Mouse (Mus musculus) stomach, postnatal 0 days (tissue): Measurements from ENCODE around the gene Asgr1. TPM values are rescaled to one million over a fixed set of nuclear protein-coding genes. Genes with fewer than 3 reads are reported as not detected.
A peak's percentile ranks its signal among the peaks of the same experiment; 100 is the strongest.
"Not testable (repeated sequence)": the region's sequence is repeated elsewhere in the genome, so short reads cannot be mapped to it uniquely, and the experiment has no call there.

Experiments used
- ATAC-seq: fragments of 200-750 bp; cut with Nextera tagmentation; 2 replicates; pipeline ENCODE4 v1.8.0; 2017; ENCODE audit not compliant: low FRiP score, low TSS enrichment
- DNase-seq: peaks from one replicate; pipeline ENCODE4 v3.0.0-alpha.2; 2016; ENCODE audit warnings: low spot score
- H3K27ac ChIP-seq: fragments of 300-500 bp; sonication (generic); replicated peaks from 2 replicates; pipeline ENCODE4 v1.5.1; 2014; ENCODE audit warnings: mild to moderate bottlenecking, control low read depth
- H3K27me3 ChIP-seq: fragments of 300-500 bp; sonication (generic); 2 replicates; pipeline ENCODE4 v1.6.1; 2014; ENCODE audit warnings: low read length; ENCODE audit not compliant: control insufficient read depth, insufficient read depth
- H3K36me3 ChIP-seq: fragments of 300-500 bp; sonication (generic); 2 replicates; pipeline ENCODE4 v1.6.1; 2014; ENCODE audit warnings: low read length, mixed read lengths; ENCODE audit not compliant: control insufficient read depth, insufficient read depth
- H3K4me1 ChIP-seq: fragments of 300-500 bp; sonication (generic); replicated peaks from 2 replicates; pipeline ENCODE4 v1.6.1; 2014; ENCODE audit warnings: antibody characterized with exemption; ENCODE audit not compliant: control insufficient read depth, insufficient read depth
- H3K4me2 ChIP-seq: fragments of 300-500 bp; sonication (generic); replicated peaks from 2 replicates; pipeline ENCODE4 v1.6.1; 2014; ENCODE audit warnings: low read depth, mild to moderate bottlenecking, control low read depth, moderate library complexity
- H3K4me3 ChIP-seq: fragments of 300-500 bp; sonication (generic); 2 replicates; pipeline ENCODE4 v1.5.1; 2014; ENCODE audit warnings: low read depth, low read length, control low read depth
- H3K9ac ChIP-seq: fragments of 300-500 bp; sonication (generic); 2 replicates; pipeline ENCODE4 v1.6.1; 2014; ENCODE audit warnings: mild to moderate bottlenecking, low read length, control low read depth, mixed read lengths
- H3K9me3 ChIP-seq: fragments of 300-500 bp; sonication (generic); 2 replicates; pipeline ENCODE4 v1.6.1; 2016; ENCODE audit warnings: low read length; ENCODE audit not compliant: control insufficient read depth
- CTCF ChIP-seq: IDR thresholded peaks from 2 replicates; pipeline ENCODE4 v1.5.1; 2016; ENCODE audit warnings: antibody characterized with exemption, low read depth, mild to moderate bottlenecking, moderate library complexity
- EP300 ChIP-seq: optimal IDR thresholded peaks from 2 replicates; pipeline ENCODE3; 2016; ENCODE audit warnings: antibody characterized with exemption
- WGBS: fragments of 180-500 bp; shearing (Covaris S2); extraction: QIAGEN DNeasy Blood & Tissue Kit; methylation state at CpG from one replicate; pipeline ENCODE4 v1.1.7; 2014; 5-methylcytosine and 5-hydroxymethylcytosine counted together
- polyA plus RNA-seq: library from polyadenylated mRNA; unstranded; fragments of >200 nt; fragmentation: Nextera tagmentation; extraction: Ambion mirVana; gene quantifications from 2 replicates; pipeline ENCODE4 v1.2.1, GENCODE M21; 2015

Asgr1 gene
- polyA plus RNA-seq, 1 experiment from 2014 or later = 0.70 TPM

GRCm38 (mm10) chr11:70063053-70063452, 9.2 kb downstream of the Asgr1 start:
- Histone ChIP-seq H3K9me3 (no peaks in the 10 kb centered on the region), H3K27me3 (no peaks in the 10 kb centered on the region), H3K4me3 (no peak overlapping the region), H3K27ac (no peak overlapping the region), H3K9ac (no peak overlapping the region), H3K4me2 (no peak overlapping the region), H3K36me3 (no peaks in the 10 kb centered on the region), H3K4me1 (no peaks in the 10 kb centered on the region)
- DNase-seq = no peak
- TF ChIP-seq EP300 (no peak), CTCF (peak; percentile 25; the same call in 1 of the 2 replicates)
- WGBS = 72% methylated on average over 3 of the region's 3 CpGs
- no peak for ATAC-seq

- no peaks in the 10 kb centered on the region for H3K4me1 ChIP-seq
- no peak overlapping the region for H3K9ac ChIP-seq
- ATAC-seq = no peak
- H3K4me3 ChIP-seq = no peak overlapping the region
- TF ChIP-seq CTCF (no peak), EP300 (no peak)
- H3K4me2 ChIP-seq = no peak overlapping the region
- no peaks in the 10 kb centered on the region for H3K27me3 ChIP-seq
- no peak overlapping the region for H3K27ac ChIP-seq
- no peaks in the 10 kb centered on the region for H3K36me3 ChIP-seq
- WGBS = 74% methylated on average over 4 of the region's 4 CpGs
- H3K9me3 ChIP-seq = no peaks in the 10 kb centered on the region
- no peak for DNase-seq
Measured at GRCm38 (mm10) chr11:70066701-70067100, 12.8 kb downstream of the Asgr1 start.

- DNase-seq = no peak
- Histone ChIP-seq H3K9me3 (no peaks in the 10 kb centered on the region), H3K36me3 (no peaks in the 10 kb centered on the region), H3K27me3 (no peaks in the 10 kb centered on the region), H3K4me3 (no peak overlapping the region), H3K4me2 (no peak overlapping the region), H3K4me1 (no peaks in the 10 kb centered on the region), H3K9ac (no peak overlapping the region), H3K27ac (no peak overlapping the region)
- ATAC-seq = no peak
- TF ChIP-seq CTCF = no peak
- no peak for TF ChIP-seq EP300
- WGBS = 51% methylated on average over 3 of the region's 3 CpGs
Measured at GRCm38 (mm10) chr11:70068245-70068644, 14.4 kb downstream of the Asgr1 start.

DNA sequence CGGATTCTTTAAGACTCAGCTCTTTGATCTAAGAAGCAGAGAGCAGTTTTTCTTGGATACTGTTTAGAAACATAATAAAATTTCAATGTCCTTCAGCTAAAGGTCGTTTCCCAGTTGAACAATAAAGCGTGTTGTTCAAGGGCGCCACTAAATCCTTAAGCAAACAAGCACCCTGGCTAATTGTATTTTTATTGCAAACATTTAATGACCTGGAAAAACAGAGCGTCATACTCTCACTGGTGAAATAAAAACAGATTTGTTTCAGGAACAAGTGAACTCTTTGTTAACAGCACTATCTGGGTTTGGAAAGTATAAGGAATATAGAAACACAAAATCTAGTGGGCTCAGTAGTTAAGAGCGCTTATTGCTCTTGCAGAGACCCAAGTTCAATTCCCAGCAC, 16.2 kb downstream of the Asgr1 start:
- no peak for ATAC-seq
- Histone ChIP-seq H3K9me3 (no peaks in the 10 kb centered on the region), H3K27ac (0 out of 2 replicates have a peak overlapping the region, but pooled peaks have one; percentile 3), H3K4me2 (no peak overlapping the region), H3K9ac (no peak overlapping the region), H3K27me3 (no peaks in the 10 kb centered on the region), H3K4me3 (no peak overlapping the region), H3K4me1 (no peaks in the 10 kb centered on the region; the same call in 1 of the 2 replicates), H3K36me3 (no peaks in the 10 kb centered on the region)
- no peak for TF ChIP-seq EP300
- no peak for TF ChIP-seq CTCF
- no peak for DNase-seq
- WGBS = 57% methylated on average over 6 of the region's 6 CpGs

DNA sequence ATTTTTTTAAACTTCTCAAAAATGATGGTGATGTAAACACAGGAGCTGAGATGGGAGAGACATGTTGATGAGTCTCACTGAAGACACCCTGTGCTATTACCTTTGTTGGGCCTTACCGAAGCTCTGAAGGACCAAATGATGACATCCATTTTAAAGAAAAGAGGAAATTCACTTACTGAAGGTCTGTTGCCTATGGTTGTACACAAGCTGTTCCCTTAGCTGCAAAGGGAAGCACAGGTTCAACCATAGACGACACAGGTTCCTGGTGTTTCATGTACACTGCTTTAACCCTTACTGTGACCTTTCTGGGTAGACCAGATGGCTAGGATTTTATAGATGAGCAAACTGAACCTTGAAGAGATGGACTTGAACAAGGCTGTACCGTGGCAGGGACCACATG, 16.7 kb downstream of the Asgr1 start:
- not testable (repeated sequence) for H3K9ac ChIP-seq, H3K27me3 ChIP-seq, H3K4me2 ChIP-seq, DNase-seq, ATAC-seq, H3K36me3 ChIP-seq, H3K4me3 ChIP-seq, H3K4me1 ChIP-seq, H3K27ac ChIP-seq, H3K9me3 ChIP-seq
- 62% methylated on average over 3 of the region's 3 CpGs for WGBS

DNA sequence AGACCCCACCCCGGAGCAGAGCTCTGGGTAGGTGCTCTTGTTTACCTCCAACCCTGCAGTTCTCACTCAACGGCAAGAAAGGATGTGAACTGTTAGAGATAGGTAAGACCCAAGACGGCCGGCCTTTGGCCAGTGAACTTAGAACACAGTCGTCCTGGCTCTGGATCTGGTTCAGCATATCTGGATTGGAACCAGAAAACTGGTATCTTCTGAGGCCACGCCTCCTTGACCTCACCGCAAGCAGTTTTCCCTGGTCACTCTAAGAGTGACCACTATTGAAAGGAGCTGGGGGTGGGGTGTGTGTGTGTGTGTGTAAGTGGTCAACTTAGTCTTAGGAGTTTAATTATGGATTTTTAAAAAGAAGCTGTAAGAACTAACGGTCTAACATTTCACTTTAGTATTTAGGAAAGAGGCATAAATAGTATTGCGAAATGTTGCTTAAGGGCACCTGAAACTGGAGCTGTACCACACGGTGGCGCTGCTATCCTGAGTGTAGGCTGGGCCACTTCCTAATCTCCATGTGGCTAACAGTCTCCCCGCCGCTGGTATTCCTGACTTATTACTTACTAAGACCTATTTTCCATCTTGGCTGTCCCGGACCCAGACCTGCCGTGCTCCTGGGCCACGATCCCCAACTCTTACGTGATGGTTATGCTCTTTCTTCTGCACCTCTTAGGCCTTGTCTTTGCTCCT, 20.6 kb downstream of the Asgr1 start:
- Histone ChIP-seq H3K4me3 (no peak overlapping the region), H3K4me1 (no peaks in the 10 kb centered on the region; the same call in 1 of the 2 replicates), H3K9me3 (no peaks in the 10 kb centered on the region), H3K9ac (no peak overlapping the region), H3K36me3 (no peaks in the 10 kb centered on the region), H3K27me3 (no peaks in the 10 kb centered on the region), H3K27ac (no peak overlapping the region), H3K4me2 (no peak overlapping the region)
- DNase-seq = peak; percentile 84
- no peak for TF ChIP-seq EP300
- TF ChIP-seq CTCF = peak; percentile 92
- ATAC-seq = peak; percentile 51; the same call in 1 of the 2 replicates
- 35% methylated on average over 17 of the region's 17 CpGs for WGBS
